Mouse (Mus musculus) CD4-positive, CD25-positive, alpha-beta regulatory T cell, adult 2 months (primary cell): ENCODE data around the gene Coq4.

ENCODE experiments used
- DNase-seq: peaks from one replicate; pipeline ENCODE4 v3.0.0-alpha.2; 2012; ENCODE audit warnings: low read depth, low spot score

Coq4 gene

DNA sequence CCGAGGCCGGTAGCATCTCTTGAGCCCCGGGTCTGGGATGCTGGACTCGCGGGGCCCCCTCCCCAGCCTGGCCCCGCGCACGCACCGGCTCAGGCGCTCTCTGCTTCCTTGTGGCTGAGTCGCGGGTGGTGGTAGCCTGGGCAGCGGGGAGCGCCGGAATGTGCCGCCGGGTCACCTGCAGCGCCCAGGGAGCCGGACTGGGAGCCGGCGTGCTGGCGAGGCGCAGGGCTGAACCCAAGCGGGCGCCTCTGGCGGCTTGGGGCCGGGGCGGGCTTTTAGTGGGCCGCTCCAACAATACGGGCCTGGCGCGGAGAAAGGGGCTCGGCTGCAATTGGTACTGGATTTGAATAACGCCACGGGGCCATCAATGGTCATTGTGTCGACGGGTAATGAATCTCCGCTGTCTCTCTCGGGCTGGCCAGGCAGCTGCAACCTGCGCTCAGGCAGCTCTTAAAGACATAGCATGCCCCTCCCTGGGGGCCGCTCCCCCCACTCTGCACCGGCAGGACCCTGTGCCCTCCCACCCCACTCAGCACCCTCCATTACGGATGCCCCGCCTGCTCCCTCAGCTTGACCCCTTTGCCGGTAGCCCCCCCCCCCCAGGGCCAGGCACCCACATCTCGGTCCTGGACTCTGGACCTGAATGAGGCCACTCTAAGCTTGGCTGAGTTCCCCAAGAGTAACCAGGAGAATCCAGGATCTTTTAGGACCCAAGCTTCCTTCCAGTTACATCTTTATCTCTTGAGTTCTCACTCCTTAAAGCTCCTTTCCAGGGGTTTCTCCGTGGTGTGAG is 59.0 kb downstream of the Coq4 start:
- no peak for DNase-seq

DNA sequence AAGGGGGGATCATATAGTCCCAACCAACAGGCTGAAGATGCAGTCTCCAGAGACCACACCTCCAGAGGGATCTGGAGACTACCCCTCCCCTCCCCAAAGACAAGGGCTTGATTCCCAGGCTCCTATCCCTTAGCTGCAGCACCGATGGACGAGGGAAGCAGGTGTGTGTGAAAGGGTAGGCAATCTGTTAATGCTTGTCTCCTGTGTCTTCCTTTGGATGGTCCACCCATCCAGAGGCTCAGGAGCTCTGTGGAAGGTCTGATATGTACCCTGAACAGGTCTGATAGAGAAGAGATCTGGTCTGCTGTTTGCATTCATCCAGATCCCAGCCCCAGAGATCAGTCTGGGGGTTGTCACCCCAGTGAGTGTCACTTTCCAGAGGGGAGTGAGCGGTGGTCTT is 59.6 kb downstream of the Coq4 start:
- DNase-seq: no peak
